ENCODE assay signal across 19 mouse cellular contexts in the genomic region with DNA sequence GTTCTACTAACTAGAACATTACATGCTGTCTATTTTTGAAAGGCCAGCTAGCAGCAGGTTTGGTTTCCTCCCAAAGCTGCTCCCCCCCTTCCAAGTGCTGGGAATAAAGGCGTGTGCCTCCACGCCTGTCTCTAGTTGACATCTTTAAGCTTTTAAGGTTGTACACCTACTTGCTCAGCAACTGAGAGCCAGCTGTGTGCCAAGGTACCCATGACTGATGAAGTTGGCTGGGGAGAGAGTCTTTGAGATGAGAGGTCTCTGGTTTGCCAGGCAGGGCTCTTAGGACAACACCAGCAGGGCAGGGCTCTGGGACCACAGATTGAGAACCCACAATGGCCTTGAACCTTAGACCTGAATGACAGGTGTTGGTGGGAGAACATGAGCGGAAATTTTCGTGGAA.
"Had no signal": no experiment of that assay in that cellular context is flagged by ENCODE, and none has a peak within 500 bp of the region (broad histone marks: within the 10 kb centered on the region; RNA-seq: fewer than 3 reads in every experiment).

No protein-coding gene starts in this region.

- H3K4me3 ChIP-seq: limb, embryonic 15.5 days; megakaryocyte, embryonic 14.5 days; neural tube, embryonic 13.5 days had no signal

- H3K9ac ChIP-seq: limb, embryonic 15.5 days; lung, embryonic 14.5 days; neural tube, embryonic 13.5 days had no signal

- DNase-seq: kidney, adult 11 months; kidney, adult 9 months; kidney, postnatal 36 days; layer of hippocampus, adult 9-11 months; layer of hippocampus, postnatal 36 days; lung, embryonic 14.5 days; lung, postnatal 10 days; retina, postnatal 1 day; right cerebral cortex, postnatal 4 days; spleen, adult 18-20 months; thymus, adult 2 months; thymus, postnatal 25 days had no signal

- H3K27me3 ChIP-seq: limb, embryonic 15.5 days; neural tube, embryonic 13.5 days had no signal

- H3K9me3 ChIP-seq: limb, embryonic 15.5 days; neural tube, embryonic 13.5 days had no signal

- H3K27ac ChIP-seq: kidney, postnatal 0 days; limb, embryonic 15.5 days; macrophage; neural tube, embryonic 13.5 days had no signal

- ATAC-seq: midbrain, embryonic 16.5 days had no signal

- H3K4me2 ChIP-seq: limb, embryonic 15.5 days; lung, embryonic 14.5 days; midbrain, embryonic 11.5 days; neural tube, embryonic 13.5 days had no signal
